Mouse (Mus musculus): ENCODE measurements around the gene Fam71e1.

DNA sequence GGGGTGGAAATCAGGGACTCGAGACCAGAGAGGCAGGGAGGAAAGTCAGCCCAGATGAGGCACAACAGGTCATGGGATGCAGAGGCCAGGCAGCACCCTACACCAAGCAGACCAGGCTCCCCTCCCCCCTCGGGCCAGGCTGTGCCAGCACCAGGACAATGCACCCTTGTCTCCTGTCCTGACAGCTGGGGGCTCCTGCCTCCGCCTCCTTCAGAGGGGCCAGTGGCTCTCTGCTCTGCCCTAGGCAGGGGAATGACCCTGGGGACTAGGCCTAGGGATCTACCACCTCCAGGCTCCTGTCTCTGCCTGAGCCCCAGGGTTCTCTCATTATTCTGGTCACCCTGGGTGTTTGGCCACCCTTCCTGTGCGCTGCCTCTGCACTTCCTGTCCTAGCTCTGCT is 22.0 kb upstream of the Fam71e1 start:
- TF ChIP-seq CTCF (IDR thresholded peaks at IDR 0.05; ENCODE audit: borderline replicate concordance, control insufficient read depth, extremely low read depth, insufficient read depth, low read length, poor library complexity) (no peak), POLR2A (IDR thresholded peaks at IDR 0.05; ENCODE audit: control insufficient read depth, extremely low read depth, insufficient read depth, low read length, poor library complexity) (no peak)
